Comparison of ENCODE assay signal across 8 mouse cellular contexts in the genomic region with DNA sequence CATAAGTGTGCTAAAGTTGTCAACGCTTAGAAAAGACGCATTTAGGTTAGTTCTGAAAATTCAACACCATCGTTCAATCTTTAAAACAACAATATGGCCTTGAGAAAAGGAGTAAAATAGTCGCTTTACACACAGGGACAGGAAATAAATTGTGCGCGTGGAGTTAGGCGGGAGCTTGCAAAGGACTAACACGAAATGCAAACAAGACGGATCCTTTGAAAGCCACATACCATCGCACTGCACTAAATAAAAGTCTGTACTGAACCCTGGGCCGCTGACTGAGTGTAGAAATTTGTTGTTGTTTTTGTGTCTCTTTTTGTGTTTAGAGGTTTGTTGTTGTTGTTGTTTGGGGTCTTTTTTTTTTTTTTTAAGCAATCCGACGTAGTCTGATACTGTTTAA.
DNase-seq lines count a peak whose midpoint lies in the region; ATAC-seq lines count a peak whose summit lies in the region.

No protein-coding gene starts in this region.

- H3K9me3 ChIP-seq in hindbrain, embryonic 11.5 days (ENCODE audit: control insufficient read depth, low read length), result no peaks in the 10 kb centered on the region
- no peaks in the 10 kb centered on the region for H3K9me3 ChIP-seq in liver, embryonic 15.5 days (replicated peaks)

- no peaks in the 10 kb centered on the region for H3K36me3 ChIP-seq in hindbrain, embryonic 11.5 days (ENCODE audit: control insufficient read depth, insufficient read depth, low read length)
- H3K36me3 ChIP-seq in liver, embryonic 15.5 days (replicated peaks), result no peaks in the 10 kb centered on the region

- no peak for ATAC-seq in hindbrain, embryonic 11.5 days (ENCODE audit: low FRiP score)
- ATAC-seq in liver, embryonic 15.5 days (ENCODE audit: insufficient read depth), result no peak

- H3K27ac ChIP-seq in hindbrain, embryonic 11.5 days (ENCODE audit: low read depth, low read length), result peak overlapping the region; percentile 86
- H3K27ac ChIP-seq in liver, embryonic 15.5 days (replicated peaks), result peak overlapping the region; percentile 67

- H3K4me1 ChIP-seq in hindbrain, embryonic 11.5 days (replicated peaks; ENCODE audit: control insufficient read depth, insufficient read depth, low read length), result peaks cover 2% of the 10 kb centered on the region; the same call in 1 of the 2 replicates
- H3K4me1 ChIP-seq in liver, embryonic 15.5 days (replicated peaks), result peaks cover 14% of the 10 kb centered on the region; the same call in 1 of the 2 replicates

- WGBS in hindbrain, embryonic 11.5 days, result 1% methylated on average over 13 of the region's 13 CpGs
- 2% methylated on average over 13 of the region's 13 CpGs for WGBS in liver, embryonic 15.5 days (ENCODE audit: insufficient replicate concordance)

- H3K4me3 ChIP-seq in hindbrain, embryonic 11.5 days (ENCODE audit: low read depth, low read length), result peak overlapping the region; percentile 36
- H3K4me3 ChIP-seq in liver, embryonic 15.5 days (replicated peaks), result peak overlapping the region; percentile 46

- peak overlapping the region; percentile 77 for H3K9ac ChIP-seq in hindbrain, embryonic 11.5 days (ENCODE audit: low read depth, low read length)
- no peak overlapping the region for H3K9ac ChIP-seq in liver, embryonic 15.5 days

- H3K27me3 ChIP-seq in hindbrain, embryonic 11.5 days (ENCODE audit: control insufficient read depth, insufficient read depth, low read length), result no peaks in the 10 kb centered on the region
- peaks cover 58% of the 10 kb centered on the region for H3K27me3 ChIP-seq in liver, embryonic 15.5 days

- DNase-seq in adrenal gland, adult (ENCODE audit: inconsistent age in 2 of 2, low spot score in 1 of 2), result peak; percentile 32 to 81
- no peak for DNase-seq in adrenal gland, adult 8-10 months
- peak; percentile 9 for DNase-seq in c-Kit-positive CD71-positive TER-119-positive erythroid progenitor cells, embryonic 14.5 days (ENCODE audit: low spot score)
- DNase-seq in hindbrain, embryonic 11.5 days (ENCODE audit: low spot score), result peak; percentile 46
- DNase-seq in adrenal gland, postnatal 10 days, result no peak
- no peak for DNase-seq in ovary, postnatal 10 days (ENCODE audit: low spot score)
- no peak for DNase-seq in adrenal gland, postnatal 25 days

- peak overlapping the region; percentile 81 for H3K4me2 ChIP-seq in hindbrain, embryonic 11.5 days (replicated peaks; ENCODE audit: low read depth, low read length)
- H3K4me2 ChIP-seq in liver, embryonic 15.5 days, result peak overlapping the region; percentile 66

Comparison
In these comparisons a context has a peak if more than half of its experiments do, and no peak if none do; other contexts are left out.
1. DNase-seq: peak in adrenal gland, adult (2 of 2), c-Kit-positive CD71-positive TER-119-positive erythroid progenitor cells, embryonic 14.5 days (single experiment) and hindbrain, embryonic 11.5 days (single experiment); none in adrenal gland, adult 8-10 months (single experiment), adrenal gland, postnatal 10 days (single experiment), ovary, postnatal 10 days (single experiment) and adrenal gland, postnatal 25 days (single experiment).